In the genomic region with DNA sequence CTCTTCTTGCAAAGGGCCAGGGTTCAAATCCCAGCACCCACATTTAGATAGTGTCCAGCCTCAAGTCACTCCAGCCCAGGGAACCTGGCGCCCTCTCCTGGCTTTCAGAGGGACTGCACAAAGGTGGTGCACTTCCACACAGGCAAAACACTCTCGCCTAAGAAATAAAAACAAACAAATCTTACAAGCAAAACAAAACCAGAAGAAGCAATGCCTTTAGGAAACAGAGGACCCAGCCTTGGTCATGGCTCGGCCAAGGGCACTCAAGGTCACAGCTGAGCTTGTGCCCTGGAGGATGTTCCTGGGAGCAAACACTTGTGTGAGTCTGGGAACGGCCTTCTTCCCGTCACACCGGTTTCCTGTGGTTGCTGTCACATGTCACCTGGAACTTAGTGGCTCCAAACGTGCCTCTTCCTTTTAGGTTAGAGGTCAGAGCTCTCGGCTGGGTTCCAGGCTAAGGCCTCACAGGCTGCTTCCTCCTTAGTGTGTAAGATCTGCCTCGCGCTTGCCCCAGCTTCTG, we compare ENCODE assay signal across 8 mouse cellular contexts.
DNase-seq lines count a peak whose midpoint lies in the region; ATAC-seq lines count a peak whose summit lies in the region.

No protein-coding gene starts in this region.

- no peak overlapping the region for H3K4me3 ChIP-seq in forebrain, embryonic 11.5 days (ENCODE audit: low read depth, low read length)
- no peak overlapping the region for H3K4me3 ChIP-seq in forebrain, embryonic 13.5 days
- no peak overlapping the region for H3K4me3 ChIP-seq in heart, embryonic 10.5 days
- H3K4me3 ChIP-seq in megakaryocyte, embryonic 14.5 days (replicated peaks), result peak overlapping the region; percentile 62
- no peak overlapping the region for H3K4me3 ChIP-seq in midbrain, embryonic 14.5 days (replicated peaks; ENCODE audit: low read depth, low read length)

- H3K9me3 ChIP-seq in forebrain, embryonic 11.5 days (ENCODE audit: control insufficient read depth, low read length), result no peaks in the 10 kb centered on the region
- H3K9me3 ChIP-seq in forebrain, embryonic 13.5 days (replicated peaks), result no peaks in the 10 kb centered on the region
- no peaks in the 10 kb centered on the region for H3K9me3 ChIP-seq in heart, embryonic 10.5 days
- no peaks in the 10 kb centered on the region for H3K9me3 ChIP-seq in megakaryocyte, embryonic 14.5 days
- H3K9me3 ChIP-seq in midbrain, embryonic 14.5 days (ENCODE audit: control insufficient read depth, low read length), result no peaks in the 10 kb centered on the region

- no peak for ATAC-seq in forebrain, embryonic 11.5 days (replicated peaks; ENCODE audit: low FRiP score)
- no peak for ATAC-seq in forebrain, embryonic 13.5 days
- no peak for ATAC-seq in midbrain, embryonic 14.5 days (ENCODE audit: low FRiP score, low TSS enrichment)

- H3K27me3 ChIP-seq in forebrain, embryonic 11.5 days (ENCODE audit: control insufficient read depth, insufficient read depth, low read length), result no peaks in the 10 kb centered on the region
- no peaks in the 10 kb centered on the region; the same call in 1 of the 2 replicates for H3K27me3 ChIP-seq in forebrain, embryonic 13.5 days
- no peaks in the 10 kb centered on the region for H3K27me3 ChIP-seq in heart, embryonic 10.5 days (ENCODE audit: insufficient read depth, poor library complexity, severe bottlenecking)
- H3K27me3 ChIP-seq in megakaryocyte, embryonic 14.5 days (replicated peaks), result peaks cover 2% of the 10 kb centered on the region
- no peaks in the 10 kb centered on the region for H3K27me3 ChIP-seq in midbrain, embryonic 14.5 days (ENCODE audit: control insufficient read depth, insufficient read depth, low read length)

- H3K9ac ChIP-seq in forebrain, embryonic 11.5 days (ENCODE audit: low read length), result no peak overlapping the region; the same call in 1 of the 2 replicates
- H3K9ac ChIP-seq in forebrain, embryonic 13.5 days, result no peak overlapping the region
- H3K9ac ChIP-seq in midbrain, embryonic 14.5 days (replicated peaks; ENCODE audit: low read length), result no peak overlapping the region

- peaks cover 13% of the 10 kb centered on the region for H3K4me1 ChIP-seq in forebrain, embryonic 11.5 days (replicated peaks; ENCODE audit: control insufficient read depth, insufficient read depth, low read length)
- H3K4me1 ChIP-seq in forebrain, embryonic 13.5 days, result peaks cover 53% of the 10 kb centered on the region
- peaks cover 80% of the 10 kb centered on the region for H3K4me1 ChIP-seq in heart, embryonic 10.5 days
- H3K4me1 ChIP-seq in megakaryocyte, embryonic 14.5 days, result peaks cover 100% of the 10 kb centered on the region
- H3K4me1 ChIP-seq in midbrain, embryonic 14.5 days (ENCODE audit: control insufficient read depth, insufficient read depth, low read length), result 0 out of 2 replicates have a peak, but pooled peaks cover under 1% of the 10 kb centered on the region

- no peak overlapping the region for H3K4me2 ChIP-seq in forebrain, embryonic 11.5 days (ENCODE audit: low read depth, low read length, severe bottlenecking)
- H3K4me2 ChIP-seq in forebrain, embryonic 13.5 days, result no peak overlapping the region
- H3K4me2 ChIP-seq in midbrain, embryonic 14.5 days (ENCODE audit: low read length), result no peak overlapping the region

- H3K36me3 ChIP-seq in forebrain, embryonic 11.5 days (ENCODE audit: control insufficient read depth, insufficient read depth, low read length), result no peaks in the 10 kb centered on the region
- H3K36me3 ChIP-seq in forebrain, embryonic 13.5 days (ENCODE audit: poor library complexity, severe bottlenecking), result no peaks in the 10 kb centered on the region
- H3K36me3 ChIP-seq in heart, embryonic 10.5 days, result no peaks in the 10 kb centered on the region
- H3K36me3 ChIP-seq in megakaryocyte, embryonic 14.5 days (replicated peaks; ENCODE audit: low read length), result peaks cover 5% of the 10 kb centered on the region
- no peaks in the 10 kb centered on the region for H3K36me3 ChIP-seq in midbrain, embryonic 14.5 days (ENCODE audit: control insufficient read depth, insufficient read depth, low read length)

- peak overlapping the region; percentile 25; the same call in 1 of the 2 replicates for H3K27ac ChIP-seq in forebrain, embryonic 11.5 days (ENCODE audit: low read depth, low read length)
- no peak overlapping the region for H3K27ac ChIP-seq in forebrain, embryonic 13.5 days
- H3K27ac ChIP-seq in heart, embryonic 10.5 days, result peak overlapping the region; percentile 87
- H3K27ac ChIP-seq in midbrain, embryonic 14.5 days (replicated peaks; ENCODE audit: low read depth, low read length), result no peak overlapping the region

- DNase-seq in forebrain, embryonic 11.5 days (ENCODE audit: low spot score), result no peak
- DNase-seq in ZHBTc4 (ENCODE audit: low read depth, low spot score), result peak; percentile 88
- DNase-seq in heart, embryonic 10.5 days (ENCODE audit: low spot score), result no peak
- DNase-seq in kidney, postnatal 10 days, result peak; percentile 87
- DNase-seq in cerebellum, adult 8-10 months, result no peak
- DNase-seq in midbrain, embryonic 14.5 days, result no peak

- WGBS in forebrain, embryonic 11.5 days, result 54% methylated on average over 10 of the region's 10 CpGs
- WGBS in forebrain, embryonic 13.5 days, result 76% methylated on average over 10 of the region's 10 CpGs
- WGBS in heart, embryonic 10.5 days, result 37% methylated on average over 10 of the region's 10 CpGs
- 65% methylated on average over 10 of the region's 10 CpGs for WGBS in midbrain, embryonic 14.5 days

Comparison
In these comparisons a context has a peak if more than half of its experiments do, and no peak if none do; other contexts are left out.
1. H3K27ac ChIP-seq: peak in forebrain, embryonic 11.5 days (single experiment) and heart, embryonic 10.5 days (single experiment); none in forebrain, embryonic 13.5 days (single experiment) and midbrain, embryonic 14.5 days (single experiment).
2. DNase-seq: peak in ZHBTc4 (single experiment) and kidney, postnatal 10 days (single experiment); none in forebrain, embryonic 11.5 days (single experiment), heart, embryonic 10.5 days (single experiment), cerebellum, adult 8-10 months (single experiment) and midbrain, embryonic 14.5 days (single experiment).